Mouse (Mus musculus): ENCODE measurements around the gene Trim72. TPM values are rescaled to one million over a fixed set of nuclear protein-coding genes. Genes with fewer than 3 reads are reported as not detected.

Trim72 gene
- total and polyA plus RNA-seq, 2 experiments from 2014 or later, result 0.77 TPM; not detected in 1

DNA sequence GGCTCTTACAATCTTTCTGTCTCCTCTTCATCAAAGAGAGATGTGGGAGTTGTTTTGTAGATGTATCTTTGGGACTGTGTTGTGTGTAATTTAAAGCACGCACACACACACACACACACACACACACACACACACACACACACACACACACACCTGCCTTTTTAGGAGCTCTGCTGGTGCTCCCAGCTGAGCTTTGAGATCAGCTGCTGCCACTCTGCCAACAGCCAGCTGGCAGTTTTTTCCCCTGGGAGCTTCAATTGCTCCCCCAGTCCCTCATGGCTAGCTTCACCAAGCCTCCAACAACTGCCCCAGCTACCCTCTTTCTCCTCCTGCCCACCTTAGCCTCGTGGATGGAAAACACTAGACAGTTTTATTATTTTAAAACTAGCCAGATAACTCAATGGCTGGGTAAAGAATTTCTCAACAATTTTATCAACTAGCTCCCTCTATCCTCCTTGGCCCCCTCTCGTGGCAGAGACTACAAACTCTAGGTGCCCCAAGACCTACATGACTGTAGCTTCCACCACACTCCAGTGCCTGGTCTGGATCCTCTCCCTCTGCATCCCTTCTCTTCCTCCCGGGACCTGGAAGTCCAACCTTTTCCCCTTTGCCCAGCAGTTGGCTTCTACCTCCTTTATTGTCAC lies 40.5 kb downstream of the Trim72 start:
- H3K9ac ChIP-seq (replicated peaks; ENCODE audit: low read length, poor library complexity, severe bottlenecking), result no peak overlapping the region
- H3K27ac ChIP-seq (ENCODE audit: low read depth, low read length), result no peak overlapping the region
- no peaks in the 10 kb centered on the region for H3K9me3 ChIP-seq (ENCODE audit: low read length)
- H3K27me3 ChIP-seq (ENCODE audit: insufficient read depth, low read length), result no peaks in the 10 kb centered on the region
- H3K4me2 ChIP-seq (ENCODE audit: low read depth, low read length, poor library complexity, severe bottlenecking), result no peak overlapping the region
- H3K4me1 ChIP-seq (ENCODE audit: insufficient read depth, low read length), result no peaks in the 10 kb centered on the region
- H3K4me3 ChIP-seq (ENCODE audit: low read depth, low read length), result no peak overlapping the region
- H3K36me3 ChIP-seq (ENCODE audit: insufficient read depth, low read length), result no peaks in the 10 kb centered on the region
- WGBS, result 72% methylated on average over 4 of the region's 4 CpGs
- ATAC-seq (ENCODE audit: low FRiP score), result no peak
- DNase-seq (ENCODE audit: low spot score), result no peak
- TF ChIP-seq CTCF (IDR thresholded peaks at IDR 0.05), result no peak

DNA sequence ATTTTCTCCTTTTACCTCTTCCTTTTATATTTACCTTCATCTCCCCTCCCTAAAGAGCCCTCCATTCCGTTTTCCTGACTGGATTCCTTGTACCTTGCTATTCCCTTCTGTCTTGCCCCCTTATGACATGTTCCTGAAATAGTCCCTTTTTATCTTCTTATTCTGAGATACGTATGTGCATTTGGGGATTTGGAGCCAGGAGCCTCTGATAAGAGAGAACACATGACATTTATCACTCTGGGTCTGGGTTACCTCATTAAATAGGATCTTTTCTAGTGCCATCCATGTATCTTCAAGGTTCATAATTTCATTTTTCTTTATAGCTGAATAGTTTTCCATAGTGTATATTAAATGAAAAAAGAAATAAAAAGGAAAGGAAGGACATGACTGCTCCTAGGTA lies 41.9 kb downstream of the Trim72 start:
- TF ChIP-seq CTCF (IDR thresholded peaks at IDR 0.05), result no peak
- no peak overlapping the region for H3K4me2 ChIP-seq (ENCODE audit: low read depth, low read length, poor library complexity, severe bottlenecking)
- no peaks in the 10 kb centered on the region for H3K27me3 ChIP-seq (ENCODE audit: insufficient read depth, low read length)
- no peak overlapping the region for H3K27ac ChIP-seq (ENCODE audit: low read depth, low read length)
- no peak overlapping the region for H3K4me3 ChIP-seq (ENCODE audit: low read depth, low read length)
- H3K4me1 ChIP-seq (ENCODE audit: insufficient read depth, low read length), result no peaks in the 10 kb centered on the region
- no peak for ATAC-seq (ENCODE audit: low FRiP score)
- H3K9ac ChIP-seq (replicated peaks; ENCODE audit: low read length, poor library complexity, severe bottlenecking), result no peak overlapping the region
- no peaks in the 10 kb centered on the region for H3K36me3 ChIP-seq (ENCODE audit: insufficient read depth, low read length)
- no peaks in the 10 kb centered on the region for H3K9me3 ChIP-seq (ENCODE audit: low read length)
- WGBS, result 58% methylated on average over 2 of the region's 2 CpGs
- no peak for DNase-seq (ENCODE audit: low spot score)

DNA sequence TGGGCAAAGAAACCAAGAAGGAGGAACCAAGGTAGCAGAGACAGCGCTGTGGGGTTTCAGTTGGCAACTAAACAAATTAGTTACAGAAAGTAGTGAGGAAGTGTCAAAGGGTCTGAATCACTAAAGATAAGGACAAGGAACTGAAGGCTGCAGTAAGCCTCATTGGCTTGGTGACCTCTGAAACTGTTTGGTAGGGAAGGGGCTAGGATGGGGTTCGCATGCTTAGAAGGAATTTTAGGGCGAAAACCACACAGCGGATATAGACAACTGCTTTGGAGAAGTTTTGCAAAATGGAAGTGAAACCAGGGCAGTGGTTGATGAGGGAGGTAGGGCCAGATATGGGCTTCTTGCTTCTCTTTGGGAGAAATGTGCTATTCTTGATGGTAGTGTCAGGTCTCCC lies 45.1 kb downstream of the Trim72 start:
- WGBS, result 95% methylated on average over 4 of the region's 4 CpGs

DNA sequence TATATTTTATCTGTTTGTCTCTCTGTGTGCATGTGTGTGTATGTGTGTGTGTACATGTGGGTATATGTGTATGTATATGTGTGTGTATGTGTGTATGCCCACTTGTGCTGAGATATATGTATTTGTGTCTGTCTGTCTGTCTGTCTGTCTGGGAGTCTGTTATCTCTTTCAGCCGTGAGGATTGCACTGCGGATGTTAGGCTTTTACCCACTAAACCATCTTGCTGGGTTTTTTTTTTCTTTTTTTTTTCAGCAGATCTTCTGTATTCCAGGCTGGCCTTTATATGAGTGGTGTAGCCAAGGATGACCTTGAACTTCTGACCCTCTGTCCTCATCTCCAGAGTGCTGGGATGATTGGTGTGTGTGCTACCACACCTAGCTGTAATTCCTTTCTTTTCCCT lies 45.5 kb downstream of the Trim72 start:
- no peaks in the 10 kb centered on the region for H3K9me3 ChIP-seq (ENCODE audit: low read length)
- DNase-seq (ENCODE audit: low spot score), result no peak
- no peak for TF ChIP-seq CTCF (IDR thresholded peaks at IDR 0.05)
- WGBS, result 88% methylated on average over 2 of the region's 2 CpGs
- H3K27ac ChIP-seq (ENCODE audit: low read depth, low read length), result no peak overlapping the region
- H3K4me3 ChIP-seq (ENCODE audit: low read depth, low read length), result no peak overlapping the region
- no peak overlapping the region for H3K4me2 ChIP-seq (ENCODE audit: low read depth, low read length, poor library complexity, severe bottlenecking)
- no peak for ATAC-seq (ENCODE audit: low FRiP score)
- no peaks in the 10 kb centered on the region for H3K36me3 ChIP-seq (ENCODE audit: insufficient read depth, low read length)
- H3K4me1 ChIP-seq (ENCODE audit: insufficient read depth, low read length), result no peaks in the 10 kb centered on the region
- no peaks in the 10 kb centered on the region for H3K27me3 ChIP-seq (ENCODE audit: insufficient read depth, low read length)
- no peak overlapping the region for H3K9ac ChIP-seq (replicated peaks; ENCODE audit: low read length, poor library complexity, severe bottlenecking)

More for the DNA sequence above, 45.1 kb downstream of the Trim72 start:
- no peak overlapping the region for H3K27ac ChIP-seq (ENCODE audit: low read depth, low read length)
- DNase-seq (ENCODE audit: low spot score), result no peak
- TF ChIP-seq CTCF (IDR thresholded peaks at IDR 0.05), result no peak
- ATAC-seq (ENCODE audit: low FRiP score), result no peak
- no peak overlapping the region for H3K4me3 ChIP-seq (ENCODE audit: low read depth, low read length)
- no peaks in the 10 kb centered on the region for H3K27me3 ChIP-seq (ENCODE audit: insufficient read depth, low read length)
- no peak overlapping the region for H3K4me2 ChIP-seq (ENCODE audit: low read depth, low read length, poor library complexity, severe bottlenecking)
- no peak overlapping the region for H3K9ac ChIP-seq (replicated peaks; ENCODE audit: low read length, poor library complexity, severe bottlenecking)
- no peaks in the 10 kb centered on the region for H3K4me1 ChIP-seq (ENCODE audit: insufficient read depth, low read length)
- no peaks in the 10 kb centered on the region for H3K9me3 ChIP-seq (ENCODE audit: low read length)
- H3K36me3 ChIP-seq (ENCODE audit: insufficient read depth, low read length), result no peaks in the 10 kb centered on the region

DNA sequence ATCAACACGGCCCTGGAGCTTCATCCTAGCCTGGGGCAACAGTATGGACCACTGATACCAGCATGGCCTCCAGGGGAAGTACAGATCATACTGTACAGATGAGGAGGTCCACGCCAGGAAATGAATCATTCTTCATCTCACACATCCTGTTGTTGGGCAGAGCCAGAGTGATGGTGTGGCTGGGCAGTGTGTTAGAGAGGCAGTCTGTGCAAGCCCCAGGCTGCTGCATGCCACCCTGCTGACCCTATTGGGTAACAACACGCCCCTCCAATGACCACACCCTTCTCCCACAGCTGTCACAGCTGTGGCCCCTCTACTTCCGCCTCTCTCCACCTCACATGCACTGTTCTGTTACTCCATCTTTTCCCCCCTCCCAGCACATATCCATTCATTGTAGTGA lies 47.0 kb downstream of the Trim72 start:
- Histone ChIP-seq H3K4me3 (ENCODE audit: low read depth, low read length) (no peak overlapping the region), H3K4me2 (ENCODE audit: low read depth, low read length, poor library complexity, severe bottlenecking) (no peak overlapping the region), H3K9ac (replicated peaks; ENCODE audit: low read length, poor library complexity, severe bottlenecking) (no peak overlapping the region), H3K27ac (ENCODE audit: low read depth, low read length) (no peak overlapping the region), H3K4me1 (ENCODE audit: insufficient read depth, low read length) (no peaks in the 10 kb centered on the region), H3K27me3 (ENCODE audit: insufficient read depth, low read length) (no peaks in the 10 kb centered on the region), H3K36me3 (ENCODE audit: insufficient read depth, low read length) (no peaks in the 10 kb centered on the region), H3K9me3 (ENCODE audit: low read length) (no peaks in the 10 kb centered on the region)
- ATAC-seq (ENCODE audit: low FRiP score) (no peak), DNase-seq (ENCODE audit: low spot score) (no peak)
- no peak for TF ChIP-seq CTCF (IDR thresholded peaks at IDR 0.05)
- 64% methylated on average over 4 of the region's 4 CpGs for WGBS

DNA sequence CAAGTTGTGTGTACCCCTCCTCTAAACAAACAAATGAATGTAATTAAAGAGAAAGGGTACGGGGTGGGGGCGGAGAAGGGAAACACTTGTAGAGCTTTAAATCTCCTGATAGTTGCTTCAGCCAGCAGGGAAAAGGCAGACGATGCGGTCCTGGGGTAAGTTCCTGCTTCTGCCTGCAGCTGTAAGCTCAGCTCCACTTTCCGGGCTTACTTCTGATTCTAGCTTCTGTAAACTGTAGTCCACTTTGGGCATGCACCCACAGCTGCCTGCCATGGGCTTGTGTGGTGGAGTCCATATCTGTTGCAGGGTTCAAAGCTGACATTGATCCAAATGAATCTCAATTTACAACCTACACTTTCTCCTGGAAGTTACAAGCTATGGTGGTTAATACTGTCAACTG lies 49.3 kb downstream of the Trim72 start:
- WGBS, result 81% methylated on average over 5 of the region's 5 CpGs
- Histone ChIP-seq H3K4me1 (ENCODE audit: insufficient read depth, low read length) (no peaks in the 10 kb centered on the region), H3K4me2 (ENCODE audit: low read depth, low read length, poor library complexity, severe bottlenecking) (no peak overlapping the region), H3K27ac (ENCODE audit: low read depth, low read length) (no peak overlapping the region), H3K9ac (replicated peaks; ENCODE audit: low read length, poor library complexity, severe bottlenecking) (no peak overlapping the region), H3K9me3 (ENCODE audit: low read length) (no peaks in the 10 kb centered on the region), H3K27me3 (ENCODE audit: insufficient read depth, low read length) (no peaks in the 10 kb centered on the region), H3K36me3 (ENCODE audit: insufficient read depth, low read length) (no peaks in the 10 kb centered on the region), H3K4me3 (ENCODE audit: low read depth, low read length) (no peak overlapping the region)
- no peak for ATAC-seq (ENCODE audit: low FRiP score)
- DNase-seq (ENCODE audit: low spot score), result no peak
- no peak for TF ChIP-seq CTCF (IDR thresholded peaks at IDR 0.05)
